Mouse (Mus musculus) liver, postnatal 0 days (tissue): Measurements from ENCODE around the gene Pcdh7. TPM values are rescaled to one million over a fixed set of nuclear protein-coding genes. Genes with fewer than 3 reads are reported as not detected.

Experiments
- ATAC-seq: fragments of 200-750 bp; cut with Nextera tagmentation; 2 replicates; pipeline ENCODE4 v1.8.0; 2017; ENCODE audit warnings: mild to moderate bottlenecking, moderate library complexity
- DNase-seq: peaks from one replicate; pipeline ENCODE4 v3.0.0-alpha.2; 2016
- H3K27ac ChIP-seq: fragments of 300-500 bp; sonication (generic); 2 replicates; pipeline ENCODE4 v1.5.1; 2014; ENCODE audit warnings: antibody characterized with exemption, moderate library complexity, mild to moderate bottlenecking, low read depth
- H3K27me3 ChIP-seq: fragments of 300-500 bp; sonication (generic); 2 replicates; pipeline ENCODE4 v1.6.1; 2014; ENCODE audit warnings: low read length, control low read depth, mixed read lengths; ENCODE audit not compliant: insufficient read depth
- H3K36me3 ChIP-seq: fragments of 300-500 bp; sonication (generic); replicated peaks from 2 replicates; pipeline ENCODE4 v1.6.1; 2014; ENCODE audit warnings: mild to moderate bottlenecking, control low read depth, low read length, moderate library complexity, mixed read lengths; ENCODE audit not compliant: insufficient read depth
- H3K4me1 ChIP-seq: fragments of 300-500 bp; sonication (generic); 2 replicates; pipeline ENCODE4 v1.6.1; 2014; ENCODE audit warnings: antibody characterized with exemption, mild to moderate bottlenecking, control low read depth; ENCODE audit not compliant: insufficient read depth
- H3K4me2 ChIP-seq: fragments of 300-500 bp; sonication (generic); 2 replicates; pipeline ENCODE4 v1.6.1; 2014; ENCODE audit warnings: low read depth, mild to moderate bottlenecking, low read length, moderate library complexity, mixed read lengths
- H3K4me3 ChIP-seq: fragments of 300-500 bp; sonication (generic); 2 replicates; pipeline ENCODE4 v1.5.1; 2014; ENCODE audit warnings: low read depth, low read length
- H3K9ac ChIP-seq: fragments of 300-500 bp; sonication (generic); replicated peaks from 2 replicates; pipeline ENCODE4 v1.6.1; 2014; ENCODE audit warnings: mild to moderate bottlenecking, moderate library complexity
- H3K9me3 ChIP-seq: fragments of 300-500 bp; sonication (generic); 2 replicates; pipeline ENCODE4 v1.6.1; 2016; ENCODE audit warnings: mild to moderate bottlenecking, control low read depth, low read length, mixed read lengths
- CTCF ChIP-seq: sonication (generic); IDR thresholded peaks from 2 replicates; pipeline ENCODE4 v1.5.1; 2016; ENCODE audit warnings: antibody characterized with exemption, low read depth
- EP300 ChIP-seq: IDR thresholded peaks from 2 replicates; pipeline ENCODE4 v1.6.1; 2016; ENCODE audit warnings: antibody characterized with exemption, low read depth, mild to moderate bottlenecking
- WGBS: fragments of 180-500 bp; shearing (Covaris S2); extraction: QIAGEN DNeasy Blood & Tissue Kit; methylation state at CpG from one replicate; pipeline ENCODE4 v1.1.7; 2014; ENCODE audit not compliant: insufficient replicate concordance; 5-methylcytosine and 5-hydroxymethylcytosine counted together
- polyA plus RNA-seq: library from polyadenylated mRNA; unstranded; fragments of >200 nt; fragmentation: Nextera tagmentation; extraction: Ambion mirVana; gene quantifications from 2 replicates; pipeline ENCODE4 v1.2.1, GENCODE M21; 2015

Pcdh7 gene
- polyA plus RNA-seq, 1 experiment from 2014 or later = 0.38 TPM

DNA sequence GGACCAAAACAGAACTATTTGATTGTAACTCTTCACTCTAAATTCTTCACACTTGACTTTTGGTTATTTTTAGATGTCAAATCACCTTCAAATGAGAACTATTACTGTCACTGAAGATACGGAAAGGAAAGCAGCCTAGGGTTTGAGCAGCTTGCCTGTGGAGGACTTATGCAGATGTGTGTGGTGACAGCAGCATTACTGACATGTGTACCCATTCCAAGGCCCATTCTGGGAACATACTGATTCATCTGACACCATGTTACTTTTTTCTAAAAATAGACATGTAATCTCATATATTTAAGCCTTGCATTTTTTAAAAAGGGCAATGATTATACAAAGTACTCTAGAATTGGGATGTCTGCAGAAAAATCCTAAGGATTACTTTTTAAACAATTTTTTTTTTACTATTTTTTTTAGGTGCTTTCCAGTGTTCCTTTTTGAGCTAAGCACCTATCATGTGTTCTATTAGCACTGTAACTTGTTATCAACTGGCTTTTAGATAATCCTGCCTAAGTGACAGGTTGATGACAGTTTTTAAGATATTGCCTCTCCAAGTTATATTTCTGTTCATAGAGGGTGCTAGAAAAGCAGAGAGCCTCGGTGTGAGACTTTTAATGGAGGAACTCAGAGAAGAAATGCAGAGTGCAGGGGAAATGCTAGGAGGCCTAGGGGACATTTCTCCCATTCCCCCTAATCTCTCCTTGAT lies 26.3 kb downstream of the Pcdh7 start:
- H3K4me2 ChIP-seq = no peak overlapping the region
- no peaks in the 10 kb centered on the region for H3K27me3 ChIP-seq
- no peak for TF ChIP-seq EP300
- no peak for TF ChIP-seq CTCF
- H3K27ac ChIP-seq = no peak overlapping the region
- H3K4me3 ChIP-seq = no peak overlapping the region
- WGBS = 59% methylated on average over 2 of the region's 2 CpGs
- DNase-seq (no peak), ATAC-seq (no peak)
- H3K9me3 ChIP-seq = no peaks in the 10 kb centered on the region
- no peaks in the 10 kb centered on the region for H3K36me3 ChIP-seq
- 0 out of 2 replicates have a peak, but pooled peaks cover 3% of the 10 kb centered on the region for H3K4me1 ChIP-seq
- H3K9ac ChIP-seq = no peak overlapping the region

GRCm38 (mm10) chr5:57745879-57746278 lies 28.1 kb downstream of the Pcdh7 start:
- no peaks in the 10 kb centered on the region for H3K9me3 ChIP-seq
- WGBS = 67% methylated on average over 1 of the region's 1 CpGs
- no peaks in the 10 kb centered on the region for H3K27me3 ChIP-seq
- no peak overlapping the region for H3K4me2 ChIP-seq
- no peak for DNase-seq
- no peak for ATAC-seq
- H3K4me1 ChIP-seq = 0 out of 2 replicates have a peak, but pooled peaks cover 3% of the 10 kb centered on the region
- no peak for TF ChIP-seq CTCF
- H3K36me3 ChIP-seq = no peaks in the 10 kb centered on the region
- H3K4me3 ChIP-seq = no peak overlapping the region
- H3K9ac ChIP-seq = no peak overlapping the region
- H3K27ac ChIP-seq = no peak overlapping the region

GRCm38 (mm10) chr5:57750320-57750719 lies 32.6 kb downstream of the Pcdh7 start:
- H3K4me3 ChIP-seq = no peak overlapping the region
- no peaks in the 10 kb centered on the region for H3K9me3 ChIP-seq
- no peaks in the 10 kb centered on the region for H3K4me1 ChIP-seq
- ATAC-seq (no peak), DNase-seq (no peak)
- no peak overlapping the region for H3K27ac ChIP-seq
- WGBS = 88% methylated on average over 1 of the region's 1 CpGs
- H3K36me3 ChIP-seq = no peaks in the 10 kb centered on the region
- H3K9ac ChIP-seq = no peak overlapping the region
- TF ChIP-seq CTCF (no peak), EP300 (no peak)
- no peaks in the 10 kb centered on the region for H3K27me3 ChIP-seq
- no peak overlapping the region for H3K4me2 ChIP-seq

DNA sequence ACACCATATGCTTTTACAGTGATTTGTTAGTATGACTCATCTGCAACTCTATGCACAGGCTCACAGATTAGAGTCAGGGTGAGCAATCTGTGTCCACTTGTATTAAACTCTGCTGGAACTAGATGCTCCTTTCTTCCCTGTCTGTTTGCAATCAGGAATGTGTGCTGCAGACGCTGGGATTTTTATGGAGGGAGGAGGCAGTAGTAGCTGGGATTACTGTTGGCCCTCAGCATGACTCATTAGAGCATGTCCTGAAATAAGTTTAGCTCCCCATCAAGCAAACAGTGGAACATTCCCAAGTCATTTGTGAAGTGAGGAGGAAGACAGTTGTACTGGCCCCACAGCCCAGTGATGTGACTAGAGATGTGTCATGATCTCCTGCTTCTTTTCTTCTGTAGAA lies 38.0 kb downstream of the Pcdh7 start:
- DNase-seq (no peak), ATAC-seq (no peak)
- WGBS = 57% methylated on average over 1 of the region's 1 CpGs
- no peak overlapping the region for H3K4me3 ChIP-seq
- H3K27me3 ChIP-seq = no peaks in the 10 kb centered on the region
- H3K9ac ChIP-seq = no peak overlapping the region
- H3K36me3 ChIP-seq = no peaks in the 10 kb centered on the region
- no peaks in the 10 kb centered on the region for H3K9me3 ChIP-seq
- H3K4me2 ChIP-seq = no peak overlapping the region
- no peak for TF ChIP-seq CTCF
- TF ChIP-seq EP300 = no peak
- H3K4me1 ChIP-seq = peaks cover 15% of the 10 kb centered on the region
- H3K27ac ChIP-seq = no peak overlapping the region

DNA sequence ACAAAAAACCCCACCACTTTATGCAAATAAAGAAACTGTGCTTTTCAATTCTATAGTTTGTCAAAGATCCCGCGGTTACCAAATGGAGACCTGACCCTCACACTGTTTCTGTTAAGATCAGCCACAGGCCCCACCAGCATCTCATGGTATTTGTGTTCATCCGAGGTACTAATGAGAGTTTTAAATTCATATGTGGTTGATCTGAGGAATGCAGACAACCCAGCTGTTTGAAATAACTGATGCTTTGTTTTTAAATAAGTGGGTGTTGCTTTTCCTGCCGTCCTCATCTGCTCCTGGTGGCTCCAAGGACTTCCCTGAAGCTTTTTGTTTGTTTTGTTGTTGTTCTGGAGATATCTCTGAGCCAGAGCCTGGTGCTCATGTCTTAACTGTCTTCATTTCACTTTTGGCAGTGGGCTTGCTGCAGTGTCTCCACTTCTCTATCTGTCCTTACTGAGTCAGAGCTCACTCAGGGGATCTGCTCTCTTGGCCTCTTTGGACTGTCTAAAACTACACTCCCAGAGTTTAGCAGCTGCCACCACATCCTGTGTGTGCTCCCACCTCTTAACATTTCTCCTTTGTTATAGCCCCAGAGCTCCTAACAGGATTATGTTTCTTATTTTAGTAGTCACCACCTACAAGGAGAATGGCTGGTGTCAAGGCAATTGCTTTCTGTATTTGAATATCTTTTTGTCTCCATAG lies 39.1 kb downstream of the Pcdh7 start:
- peaks cover 15% of the 10 kb centered on the region for H3K4me1 ChIP-seq
- H3K4me3 ChIP-seq = no peak overlapping the region
- TF ChIP-seq CTCF = no peak
- TF ChIP-seq EP300 = no peak
- no peak overlapping the region for H3K27ac ChIP-seq
- DNase-seq (no peak), ATAC-seq (no peak)
- no peaks in the 10 kb centered on the region for H3K9me3 ChIP-seq
- no peak overlapping the region for H3K9ac ChIP-seq
- H3K27me3 ChIP-seq = no peaks in the 10 kb centered on the region
- no peaks in the 10 kb centered on the region for H3K36me3 ChIP-seq
- no peak overlapping the region for H3K4me2 ChIP-seq
- WGBS = 41% methylated on average over 4 of the region's 4 CpGs

DNA sequence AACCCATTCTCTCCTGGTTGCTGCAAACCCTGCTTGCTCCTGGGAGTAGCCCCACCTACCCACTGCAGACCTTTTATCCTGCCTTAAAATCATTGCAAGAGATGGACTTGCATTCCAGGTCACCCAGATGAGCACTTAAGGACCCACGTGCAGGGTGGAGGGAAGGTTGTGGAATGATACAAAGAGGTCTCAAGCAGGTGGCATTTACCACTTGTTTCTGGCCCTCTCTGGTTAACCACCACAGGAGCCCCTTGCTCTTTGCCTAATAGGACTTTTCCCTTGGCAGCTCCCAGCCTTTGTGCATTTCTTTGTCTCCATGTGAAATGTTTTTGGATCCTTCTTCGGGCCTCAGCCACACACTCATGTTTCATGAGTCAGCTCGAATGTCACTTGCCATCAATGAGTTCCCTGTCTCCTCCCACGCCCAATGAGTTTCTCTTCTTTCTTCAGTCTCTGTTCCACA lies 39.7 kb downstream of the Pcdh7 start:
- Histone ChIP-seq H3K36me3 (no peaks in the 10 kb centered on the region), H3K27ac (no peak overlapping the region), H3K4me3 (no peak overlapping the region), H3K9ac (no peak overlapping the region), H3K4me1 (peaks cover 15% of the 10 kb centered on the region), H3K4me2 (no peak overlapping the region), H3K27me3 (no peaks in the 10 kb centered on the region), H3K9me3 (no peaks in the 10 kb centered on the region)
- DNase-seq (no peak), ATAC-seq (no peak)
- WGBS = 35% methylated on average over 4 of the region's 4 CpGs
- TF ChIP-seq EP300 (no peak), CTCF (no peak)
